Mouse (Mus musculus): ENCODE data around the gene Apopt1. TPM values are rescaled to one million over a fixed set of nuclear protein-coding genes. Genes with fewer than 3 reads are reported as not detected.
A peak's percentile ranks its signal among the peaks of the same experiment; 100 is the strongest.

Gene Apopt1
- total RNA-seq, 2 experiments from 2014 or later = 39.4 to 44.3 TPM

DNA sequence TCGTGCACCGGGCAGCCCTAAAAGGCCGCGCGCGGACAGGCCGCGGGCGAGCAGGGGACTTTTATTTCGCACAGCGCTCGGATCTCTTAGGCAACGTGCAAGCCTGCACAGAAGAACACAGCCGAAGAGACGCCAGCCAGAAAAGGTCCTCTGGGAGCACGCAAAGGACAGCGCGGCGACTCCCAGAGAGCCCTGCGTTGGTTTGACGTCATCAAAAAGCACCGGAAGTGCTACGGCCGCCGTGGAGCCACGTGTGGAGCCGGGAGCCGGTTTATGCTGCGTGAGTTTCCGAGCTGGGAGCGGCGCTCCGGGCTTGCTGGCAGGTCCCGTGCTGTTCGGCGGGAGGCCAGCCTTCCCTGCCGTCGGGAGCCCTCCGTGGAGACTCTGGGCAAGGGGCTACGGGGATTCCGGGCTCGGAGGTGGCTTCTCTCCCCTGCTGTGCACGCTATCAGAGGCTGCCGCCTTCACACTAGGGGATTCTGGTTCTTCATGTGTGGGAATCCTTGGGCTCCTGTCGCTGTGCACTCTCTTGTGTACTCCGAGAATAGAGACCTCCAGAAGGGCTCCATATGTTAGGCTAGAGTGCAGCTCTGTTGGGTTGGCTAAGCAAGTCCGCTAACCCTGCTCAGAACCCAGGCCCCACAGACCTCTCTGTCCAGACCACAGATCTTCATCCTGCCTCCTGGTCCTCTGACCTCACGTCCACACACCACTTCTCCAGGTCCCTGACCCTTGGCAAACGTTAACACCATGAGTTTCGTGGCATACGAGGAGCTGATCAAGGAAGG is 35.0 kb upstream of the Apopt1 start, which contains the start of gene Trmt61a:
Gene Trmt61a (plus strand): TSS at position 224 of the 788 bp plus-strand sequence.
- intact Hi-C loops (cut with DNase I) = no loop called here

DNA sequence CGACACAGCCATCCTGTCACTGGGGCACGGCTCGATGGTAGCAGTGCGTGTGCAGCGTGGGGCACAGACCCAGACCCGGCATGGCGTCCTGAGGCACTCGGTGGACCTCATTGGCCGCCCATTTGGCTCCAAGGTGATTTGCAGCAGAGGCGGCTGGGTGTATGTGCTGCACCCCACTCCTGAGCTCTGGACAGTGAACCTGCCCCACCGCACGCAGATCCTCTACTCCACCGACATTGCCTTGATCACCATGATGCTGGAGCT is 34.5 kb upstream of the Apopt1 start:
- no peak for DNase-seq (ENCODE audit: low spot score in 2 of 2)
- intact Hi-C loops (cut with DNase I) = no loop called here

More for the DNA sequence above, 35.0 kb upstream of the Apopt1 start, which contains the start of gene Trmt61a:
- peak; percentile 92 to 94 for DNase-seq (ENCODE audit: low spot score in 2 of 2)

DNA sequence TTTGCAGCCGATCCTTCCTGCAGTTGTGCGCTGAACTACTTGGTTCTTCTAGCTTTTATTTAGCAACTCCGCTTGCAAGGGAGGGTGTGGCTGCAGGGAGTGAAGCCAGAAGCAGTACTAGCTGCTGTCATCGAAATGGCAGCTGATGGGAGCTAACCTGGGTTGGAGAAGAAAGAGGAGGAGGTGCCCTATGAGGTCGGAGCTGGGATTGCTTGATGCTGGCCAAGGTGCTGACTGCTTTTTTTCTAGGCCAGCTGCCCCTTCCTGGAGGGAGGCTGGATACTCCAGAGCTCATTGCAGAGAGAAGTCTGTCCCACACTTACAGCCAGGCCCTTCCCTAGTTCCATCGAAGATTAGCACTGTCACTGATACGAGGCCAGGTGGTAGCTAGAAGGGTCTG is 34.1 kb upstream of the Apopt1 start:
- no peak for DNase-seq (ENCODE audit: low spot score in 2 of 2)
- intact Hi-C loops (cut with DNase I) = no loop called here

DNA sequence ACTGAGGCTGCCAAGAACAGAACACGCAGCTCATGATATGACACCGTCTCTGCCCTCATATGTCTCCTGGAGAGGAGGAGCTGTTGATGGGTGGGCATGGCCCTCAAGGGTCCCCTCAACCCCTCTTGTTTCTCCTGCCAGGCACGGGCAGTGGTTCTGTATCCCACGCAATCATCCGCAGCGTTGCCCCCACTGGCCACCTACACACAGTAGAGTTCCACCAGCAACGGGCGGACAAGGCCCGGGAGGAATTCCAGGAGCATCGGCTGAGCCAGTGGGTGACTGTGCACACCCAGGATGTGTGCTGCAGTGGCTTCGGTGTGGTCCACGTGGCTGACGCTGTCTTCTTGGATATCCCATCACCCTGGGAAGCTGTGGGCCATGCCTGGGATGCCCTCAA is 32.4 kb upstream of the Apopt1 start:
- DNase-seq (ENCODE audit: low spot score in 2 of 2) = no peak
- intact Hi-C loops (cut with DNase I) = no loop called here

DNA sequence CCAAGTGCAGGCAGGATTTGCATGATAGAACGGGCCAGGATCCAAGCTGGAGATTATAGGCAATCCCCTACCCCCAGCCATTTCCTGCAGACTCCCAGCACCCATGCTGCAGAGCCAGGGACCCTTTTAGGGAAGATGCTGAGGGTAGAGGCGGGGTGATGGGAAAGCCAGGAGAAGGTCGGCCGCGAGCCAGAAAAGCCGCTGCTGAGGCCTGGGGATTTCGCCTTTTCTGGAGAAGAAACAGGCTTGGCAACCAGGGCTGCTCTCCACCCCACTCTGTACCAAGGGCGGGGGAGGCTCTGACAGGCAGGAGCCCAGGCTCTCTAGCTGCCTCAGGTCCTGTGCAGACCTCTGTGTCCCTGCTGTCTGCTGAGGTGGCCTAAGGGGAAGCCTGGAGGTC is 31.8 kb upstream of the Apopt1 start:
- DNase-seq (ENCODE audit: low spot score in 2 of 2) = no peak
- intact Hi-C loops (cut with DNase I) = no loop called here

DNA sequence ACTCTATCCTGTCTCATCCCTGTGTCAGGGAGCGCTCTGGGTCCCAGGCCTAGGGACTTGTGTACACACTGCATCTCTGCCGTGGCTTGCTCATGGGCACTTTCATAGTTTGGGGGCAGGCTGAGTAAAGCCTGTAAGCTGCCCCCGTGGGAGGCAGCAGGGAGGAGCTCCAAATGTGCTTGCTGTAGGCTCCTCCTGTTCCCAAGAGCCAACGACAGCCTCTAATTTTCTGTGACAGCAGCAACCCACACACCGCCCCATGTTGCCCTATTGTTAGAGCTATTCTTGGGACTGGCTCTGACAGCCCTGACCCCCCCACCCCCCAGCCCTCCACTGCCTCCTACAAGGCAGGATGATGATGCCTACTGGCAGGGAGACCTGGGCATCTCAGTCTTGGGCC is 31.1 kb upstream of the Apopt1 start:
- DNase-seq (ENCODE audit: low spot score in 2 of 2) = no peak
- intact Hi-C loops (cut with DNase I) = no loop called here

DNA sequence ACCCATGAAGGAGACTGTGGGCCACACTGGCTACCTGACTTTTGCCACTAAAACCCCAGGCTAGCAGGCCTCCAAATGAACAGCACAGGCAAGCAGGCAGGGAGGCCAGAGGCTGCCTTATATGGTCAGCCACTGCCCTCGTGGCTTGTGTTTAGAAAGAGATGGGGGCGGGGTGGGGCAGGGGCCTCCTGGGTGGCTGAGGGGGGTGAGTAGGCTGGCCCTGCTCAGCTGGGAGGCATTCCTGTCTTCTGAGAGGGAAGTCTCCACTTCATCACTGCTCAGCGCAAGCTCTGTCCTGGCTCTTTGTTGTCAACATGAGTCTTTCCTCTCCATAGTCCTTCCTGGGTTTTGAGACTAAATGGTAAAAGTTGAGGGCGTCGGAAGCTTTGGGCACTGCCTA is 30.3 kb upstream of the Apopt1 start:
- intact Hi-C loops (cut with DNase I) = no loop called here
- no peak for DNase-seq (ENCODE audit: low spot score in 2 of 2)

DNA sequence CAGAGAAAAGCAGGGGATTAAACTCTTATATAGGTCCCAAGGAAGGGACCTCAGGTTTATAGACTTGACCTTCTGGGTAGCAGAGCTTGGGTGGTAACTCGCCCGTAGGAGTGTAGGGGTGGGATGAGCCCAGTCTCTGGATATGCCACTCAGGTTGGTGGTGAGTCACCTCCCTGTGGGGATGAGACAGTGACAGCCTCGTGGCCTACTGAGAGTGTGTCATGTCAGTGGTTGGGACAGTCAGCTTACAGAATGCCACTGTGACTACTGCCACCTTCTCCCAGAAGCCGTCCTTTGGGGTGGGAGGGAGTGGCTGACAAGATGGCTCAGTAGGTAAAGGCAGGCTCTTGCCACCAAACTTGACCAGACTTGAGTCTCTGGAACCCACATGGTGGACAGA is 26.7 kb upstream of the Apopt1 start:
- intact Hi-C loops (cut with DNase I) = no loop called here
- DNase-seq (ENCODE audit: low spot score in 2 of 2) = no peak

DNA sequence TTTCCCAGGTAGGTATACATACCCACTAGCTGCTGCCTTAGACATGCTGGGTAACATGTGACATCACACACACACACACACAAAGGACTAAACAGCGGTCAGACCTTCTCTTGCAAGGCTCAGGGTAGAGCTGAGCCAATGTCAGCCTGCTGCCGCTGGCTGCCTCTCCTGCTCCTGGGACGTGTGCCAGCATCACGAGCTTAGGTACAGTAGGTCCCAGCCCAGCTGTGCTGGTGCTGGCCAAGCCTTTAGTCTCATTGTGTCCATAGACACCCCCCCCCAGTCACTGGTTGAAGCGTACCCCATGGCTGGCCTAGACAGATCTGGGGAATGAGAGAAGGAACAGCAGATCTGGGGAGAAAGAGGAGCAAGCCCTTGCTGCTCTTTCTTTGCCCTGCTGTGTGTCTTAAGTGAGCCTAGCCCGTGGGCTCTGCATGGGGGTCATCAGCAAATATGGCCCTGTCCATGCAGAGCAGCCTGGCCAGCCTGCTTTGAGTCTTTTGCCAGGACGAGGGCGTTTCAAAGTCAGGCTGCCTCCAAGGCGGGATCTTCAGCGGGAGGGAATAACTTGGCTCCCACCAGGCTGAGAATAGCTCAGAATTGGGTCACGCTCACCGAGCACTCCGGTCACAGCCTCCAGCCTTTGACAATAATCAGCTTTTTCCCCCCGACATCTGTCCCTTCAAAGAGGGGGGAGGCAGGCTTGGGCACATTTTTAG is 25.6 kb upstream of the Apopt1 start:
- intact Hi-C loops (cut with DNase I) = no loop called here
- DNase-seq (ENCODE audit: low spot score in 2 of 2) = peak in 1 of 2 experiments; percentile 72

DNA sequence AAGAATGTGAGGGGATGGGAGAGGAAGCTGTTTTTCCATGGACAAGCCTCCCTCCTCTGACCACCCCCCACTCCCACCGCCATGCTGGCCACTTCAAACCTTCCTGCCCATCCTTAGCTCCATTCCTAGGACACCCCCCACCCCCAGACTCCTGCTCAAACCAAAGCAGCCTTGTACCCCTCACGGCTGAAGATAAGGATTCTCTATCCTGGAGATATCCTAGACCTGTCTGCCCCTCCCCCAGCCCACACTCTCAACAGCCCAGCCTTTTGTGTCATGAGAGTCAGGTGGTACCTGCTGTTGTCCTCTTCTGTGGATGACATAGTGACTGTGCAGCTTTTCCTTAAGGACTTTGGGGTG is 25.0 kb upstream of the Apopt1 start:
- intact Hi-C loops (cut with DNase I) = no loop called here
- DNase-seq (ENCODE audit: low spot score in 2 of 2) = peak in 1 of 2 experiments; percentile 22

DNA sequence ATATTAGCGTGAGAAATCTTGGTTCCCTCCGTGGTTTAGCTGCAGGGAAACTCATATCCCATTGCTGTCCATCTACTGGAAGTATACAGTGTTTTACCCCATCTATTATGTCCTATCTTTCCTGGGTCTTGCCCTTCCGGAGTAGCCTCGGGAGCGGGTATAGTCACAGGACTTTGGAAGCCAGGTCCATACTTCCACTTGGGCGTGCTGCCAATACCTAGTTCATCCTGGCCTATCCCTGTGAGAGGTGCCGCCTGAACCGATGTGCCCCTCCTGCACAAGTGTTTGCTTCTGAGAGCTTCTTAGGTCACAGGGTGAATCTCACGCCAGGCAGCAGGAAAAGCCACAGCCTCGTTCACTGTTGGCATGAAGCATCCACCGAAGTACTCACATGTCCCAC is 23.6 kb upstream of the Apopt1 start:
- intact Hi-C loops (cut with DNase I) = no loop called here
- no peak for DNase-seq (ENCODE audit: low spot score in 2 of 2)

DNA sequence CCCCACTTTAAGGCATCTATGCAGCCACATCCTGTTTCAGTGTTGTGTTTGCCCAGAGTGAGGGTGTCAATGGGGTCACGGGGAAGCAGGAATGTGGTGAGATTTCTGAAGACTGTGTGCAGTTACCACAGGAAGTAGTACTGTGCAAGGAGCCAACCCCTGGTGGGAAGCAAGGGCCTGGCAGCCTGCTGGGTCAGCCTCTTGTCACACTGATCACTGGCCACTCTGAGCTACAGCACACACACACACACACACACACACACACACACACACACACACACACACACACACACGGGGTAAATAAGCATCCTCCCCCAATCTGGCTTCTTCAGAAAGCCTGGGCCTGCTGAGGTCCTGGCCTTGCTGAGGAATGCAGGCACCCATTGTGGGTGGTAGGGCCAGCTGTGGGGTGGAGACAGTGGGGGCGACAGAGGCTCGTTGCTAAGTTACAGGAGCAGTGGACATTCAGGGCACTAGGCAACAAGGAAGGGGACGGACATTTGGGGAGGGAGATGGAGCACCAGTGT is 21.7 kb upstream of the Apopt1 start:
- intact Hi-C loops (cut with DNase I) = no loop called here
- DNase-seq (ENCODE audit: low spot score in 2 of 2) = peak in 1 of 2 experiments; percentile 87

DNA sequence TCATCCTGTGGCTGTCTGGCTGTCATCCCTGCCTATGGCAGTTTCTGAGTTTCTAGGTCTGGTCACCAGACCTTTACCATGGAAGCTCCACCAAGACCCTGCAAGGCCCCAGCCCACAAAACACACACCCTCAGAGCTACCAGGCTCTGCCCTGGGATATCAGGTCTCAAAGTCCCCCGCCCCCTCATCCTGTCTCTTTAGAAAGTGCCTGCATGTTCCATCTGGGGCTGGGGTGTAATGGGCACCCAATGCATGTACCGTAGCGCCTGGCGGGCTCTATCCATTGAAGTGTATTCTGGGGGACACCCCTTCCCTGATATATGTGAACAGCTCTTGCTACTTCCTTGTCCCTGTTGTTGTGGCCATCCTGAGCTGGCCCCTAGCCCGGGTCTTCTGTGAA is 20.2 kb upstream of the Apopt1 start:
- intact Hi-C loops (cut with DNase I) = no loop called here

DNA sequence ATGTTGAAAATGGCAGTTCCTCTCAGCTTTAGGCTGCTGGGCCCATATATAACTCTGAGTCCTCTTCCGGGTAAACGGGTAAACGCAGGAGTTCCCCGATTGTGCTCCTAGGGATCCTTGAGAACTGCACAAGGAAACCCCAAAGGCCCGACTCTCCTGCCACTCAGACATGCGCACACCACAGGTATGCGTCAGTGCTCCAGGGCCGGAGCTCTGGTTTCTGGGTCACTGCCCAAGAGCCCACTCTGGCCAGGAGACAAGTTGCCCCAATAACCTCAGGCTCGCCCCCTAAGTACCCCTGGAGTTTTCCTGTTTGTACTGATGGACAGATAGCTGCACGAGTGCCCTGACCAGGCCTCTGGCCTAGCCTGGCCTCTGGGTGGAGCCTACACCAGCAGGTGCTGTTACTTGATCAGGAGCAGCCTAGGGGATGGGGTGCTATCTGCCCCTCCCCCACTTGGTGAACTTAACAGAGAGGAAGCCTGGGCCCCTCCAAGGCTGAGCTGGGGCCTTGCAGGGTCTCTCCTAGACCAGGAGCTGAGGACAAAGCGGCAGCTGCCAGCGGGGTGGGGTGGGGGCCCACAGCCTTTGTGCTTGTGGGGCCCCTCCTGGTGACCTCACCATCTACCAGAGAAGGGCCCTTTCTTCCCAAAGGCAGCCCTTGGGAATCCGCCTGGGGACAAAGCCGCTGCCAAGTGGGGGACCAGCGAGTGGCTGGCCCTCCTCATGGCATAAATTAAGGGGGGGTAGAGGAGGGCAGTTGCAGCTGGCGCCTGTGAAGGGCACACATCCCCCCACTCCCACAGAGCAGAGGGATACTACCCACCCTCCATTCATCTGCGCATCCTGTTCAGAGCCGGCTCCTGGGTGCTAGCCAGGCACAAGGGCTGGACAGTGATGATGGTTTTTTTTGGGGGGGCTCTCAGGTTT is 19.5 kb upstream of the Apopt1 start:
- intact Hi-C loops (cut with DNase I) = no loop called here

More for the DNA sequence above, 20.2 kb upstream of the Apopt1 start:
- DNase-seq (ENCODE audit: low spot score in 2 of 2) = no peak

DNA sequence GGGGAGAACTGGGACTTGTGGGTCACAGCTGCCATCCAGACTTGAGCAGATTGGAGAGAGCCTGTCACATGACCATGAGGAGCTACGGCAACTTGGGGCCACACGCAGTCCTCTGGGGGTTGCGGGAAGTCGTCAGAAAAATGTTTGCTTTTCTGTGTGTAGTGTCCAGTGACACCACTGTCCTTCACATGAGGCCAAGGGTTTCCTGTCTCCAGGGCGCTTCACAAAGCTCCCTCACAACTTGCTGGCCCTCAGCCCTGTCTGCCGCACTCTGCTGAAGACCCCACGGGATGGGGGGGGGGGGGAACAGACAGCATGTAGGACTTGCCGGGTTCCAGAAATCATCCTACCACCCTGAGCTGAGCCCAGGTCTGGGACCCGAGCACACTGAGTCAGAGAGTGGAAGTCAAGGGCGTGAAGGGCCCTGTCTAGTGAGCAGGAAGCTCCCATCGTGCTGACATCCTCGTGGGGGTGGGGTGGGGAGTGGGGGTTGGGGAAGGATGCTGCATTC is 18.7 kb upstream of the Apopt1 start:
- DNase-seq (ENCODE audit: low spot score in 2 of 2) = no peak
- intact Hi-C loops (cut with DNase I) = no loop called here

More for the DNA sequence above, 19.5 kb upstream of the Apopt1 start:
- peak; percentile 74 to 86 for DNase-seq (ENCODE audit: low spot score in 2 of 2)

DNA sequence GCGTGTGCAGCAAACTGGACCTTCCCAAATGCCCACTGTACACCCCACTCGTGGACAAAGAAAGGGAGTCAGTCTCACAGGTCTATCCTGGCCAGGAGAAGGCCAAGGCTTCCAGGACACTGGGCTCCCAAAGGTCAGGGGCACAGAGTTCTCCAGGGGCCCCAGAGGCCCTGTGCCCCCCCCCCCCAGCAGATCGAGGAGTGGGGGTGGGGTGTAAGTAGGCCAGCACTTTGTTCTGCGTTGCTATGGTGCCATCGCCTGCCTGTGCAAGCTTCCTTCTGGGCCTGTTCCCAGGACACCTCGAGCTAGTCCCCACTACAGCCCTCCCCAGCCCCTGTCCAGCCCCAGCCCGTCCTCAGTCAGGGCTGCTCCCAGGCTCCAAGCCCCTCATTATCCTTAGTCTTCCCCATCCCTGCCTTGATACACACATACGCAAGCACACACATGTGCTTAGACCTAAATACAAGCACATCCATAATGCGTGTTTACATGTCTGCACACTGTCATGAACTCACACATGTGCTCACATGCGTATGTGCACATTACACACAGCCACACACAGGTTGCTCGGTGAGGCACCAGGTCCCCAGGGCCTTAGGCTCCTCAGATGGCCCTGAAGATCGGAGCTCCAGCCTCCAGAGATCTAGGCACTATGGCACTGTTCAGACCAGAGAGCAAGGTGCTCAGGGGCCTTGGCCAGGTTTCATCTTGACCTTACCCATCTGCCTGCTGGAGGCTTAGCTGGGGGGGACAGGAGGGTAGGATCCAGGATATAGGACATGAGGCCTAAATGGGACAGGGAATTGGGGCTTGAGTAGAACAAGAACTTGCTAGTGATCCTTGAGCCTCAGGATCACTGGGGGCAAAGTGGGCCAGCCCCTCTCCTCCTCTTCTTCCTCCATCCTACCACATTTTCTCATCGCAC is 17.9 kb upstream of the Apopt1 start:
- peak; percentile 62 to 78 for DNase-seq (ENCODE audit: low spot score in 2 of 2)
- intact Hi-C loops (cut with DNase I) = no loop called here

DNA sequence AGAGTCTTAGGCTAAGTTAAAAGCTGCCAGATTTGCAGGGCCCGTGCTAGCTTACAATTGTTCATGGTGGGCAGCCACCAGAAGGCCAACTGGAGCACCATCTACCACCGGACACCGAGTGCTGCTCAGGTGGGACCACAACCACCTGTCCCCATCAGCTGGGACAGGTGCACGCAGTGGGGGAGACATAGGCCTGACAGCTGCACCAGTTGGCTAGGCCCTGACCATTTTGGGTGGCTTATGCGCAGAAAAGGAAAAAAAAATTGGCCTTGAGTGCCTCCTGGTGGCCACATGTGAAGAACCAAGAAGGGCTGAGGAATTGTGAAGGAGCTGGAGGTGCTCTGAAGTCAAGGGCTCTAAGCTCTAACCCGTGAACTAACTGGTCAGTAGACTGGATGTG is 16.8 kb upstream of the Apopt1 start:
- peak; percentile 80 for DNase-seq (ENCODE audit: low spot score in 2 of 2)
- intact Hi-C loops (cut with DNase I) = loop anchor here (1.0 to 2.0 kb wide), 2 partner anchors 28 to 43 kb away; no protein-coding TSS in a partner anchor

DNA sequence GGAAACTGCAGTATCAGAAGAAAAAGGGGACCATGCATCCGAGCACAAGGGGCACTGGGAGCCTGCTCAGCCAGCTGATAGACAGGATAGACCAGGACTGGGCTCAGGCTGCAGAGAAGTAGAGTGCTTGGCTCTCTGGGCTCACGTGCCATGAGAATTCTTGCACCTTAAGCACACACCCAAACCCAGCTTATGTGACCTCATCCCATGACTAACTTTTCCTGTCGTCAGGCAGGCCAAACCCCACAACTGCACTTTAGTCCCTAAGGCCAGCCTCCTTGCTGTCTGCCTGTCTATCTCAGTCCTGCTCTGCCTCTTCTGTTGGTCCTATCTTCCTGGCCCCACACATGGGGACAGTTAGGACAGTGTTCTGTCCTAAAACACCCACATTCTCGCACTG is 15.4 kb upstream of the Apopt1 start:
- no peak for DNase-seq (ENCODE audit: low spot score in 2 of 2)
- intact Hi-C loops (cut with DNase I) = loop anchor here (2.0 kb wide), 1 partner anchor 45 kb away; no protein-coding TSS in a partner anchor
